22 mouse cellular contexts compared by ENCODE assay signal in the genomic region with DNA sequence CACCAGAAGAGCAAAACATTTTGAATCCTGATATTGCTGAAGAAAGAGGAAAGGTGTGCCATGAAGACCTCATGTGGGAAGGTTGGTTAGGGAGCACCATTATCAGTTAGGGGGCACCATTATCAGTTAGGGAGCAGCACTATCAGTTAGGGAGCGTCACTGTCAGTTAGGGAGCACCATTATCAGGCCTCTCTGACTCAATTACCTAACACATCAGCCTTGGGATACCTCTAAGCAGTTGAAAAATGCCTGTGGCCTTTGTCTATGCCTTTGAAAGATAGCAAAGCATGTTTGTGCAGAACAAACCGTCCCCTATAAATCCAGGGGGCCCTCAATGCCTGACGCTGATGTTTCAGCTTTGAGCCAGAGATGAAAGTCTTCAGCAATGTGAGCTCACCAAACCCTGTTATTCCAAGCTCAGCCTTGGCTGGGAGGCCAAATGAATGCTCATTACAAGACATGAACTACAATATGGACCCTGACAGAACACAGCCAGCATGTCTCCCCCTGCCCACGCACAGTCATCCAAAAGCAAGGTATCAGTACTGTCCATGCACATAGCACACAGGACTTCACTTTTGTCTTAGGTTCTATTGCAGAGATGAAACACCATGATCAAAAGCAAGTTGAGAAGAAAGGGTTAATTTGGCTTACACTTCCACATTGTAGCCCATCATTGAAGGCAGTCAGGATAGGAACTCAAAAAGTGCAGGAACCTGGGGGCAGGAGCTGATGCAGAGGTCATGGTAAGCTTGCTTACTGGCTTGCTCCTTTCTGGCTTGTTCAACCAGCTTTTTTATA.
"Had no signal": no experiment of that assay in that cellular context is flagged by ENCODE, and none has a peak within 500 bp of the region (broad histone marks: within the 10 kb centered on the region; RNA-seq: fewer than 3 reads in every experiment).

No protein-coding gene starts in this region.

- DNase-seq: gastrocnemius, adult 2 months; gastrocnemius, postnatal 10 days; gastrocnemius, postnatal 25 days; heart, adult 2 months; heart, postnatal 14 days; heart, postnatal 36 days; kidney, adult 18-20 months; kidney, adult 8-10 months; kidney, postnatal 10 days; kidney, postnatal 4 days; left cerebral cortex, postnatal 4 days had no signal

- H3K4me3 ChIP-seq: gastrocnemius, adult 2 months; heart, adult 2 months; heart, embryonic 13.5 days; heart, embryonic 15.5 days; hindbrain, embryonic 10.5 days; hindbrain, embryonic 12.5 days; intestine, embryonic 15.5 days; layer of hippocampus, adult 2 months; limb, embryonic 13.5 days; limb, embryonic 15.5 days; liver, embryonic 12.5 days had no signal

- H3K4me1 ChIP-seq: heart, embryonic 15.5 days; hindbrain, embryonic 10.5 days; hindbrain, embryonic 12.5 days; intestine, embryonic 15.5 days; limb, embryonic 13.5 days; limb, embryonic 15.5 days; liver, embryonic 12.5 days had no signal

- H3K9me3 ChIP-seq: heart, embryonic 13.5 days; heart, embryonic 15.5 days; hindbrain, embryonic 10.5 days; hindbrain, embryonic 12.5 days; intestine, embryonic 15.5 days; limb, embryonic 13.5 days; limb, embryonic 15.5 days; liver, embryonic 12.5 days had no signal

- H3K36me3 ChIP-seq: liver, embryonic 12.5 days had no signal

- ATAC-seq: hindbrain, embryonic 16.5 days; intestine, embryonic 15.5 days; intestine, postnatal 0 days; liver, embryonic 12.5 days had no signal

- H3K27me3 ChIP-seq: heart, embryonic 13.5 days; heart, embryonic 15.5 days; hindbrain, embryonic 12.5 days; intestine, embryonic 15.5 days; limb, embryonic 13.5 days; limb, embryonic 15.5 days; liver, embryonic 12.5 days had no signal
